Mouse (Mus musculus): ENCODE data around the gene Trrap.

The Trrap gene

DNA sequence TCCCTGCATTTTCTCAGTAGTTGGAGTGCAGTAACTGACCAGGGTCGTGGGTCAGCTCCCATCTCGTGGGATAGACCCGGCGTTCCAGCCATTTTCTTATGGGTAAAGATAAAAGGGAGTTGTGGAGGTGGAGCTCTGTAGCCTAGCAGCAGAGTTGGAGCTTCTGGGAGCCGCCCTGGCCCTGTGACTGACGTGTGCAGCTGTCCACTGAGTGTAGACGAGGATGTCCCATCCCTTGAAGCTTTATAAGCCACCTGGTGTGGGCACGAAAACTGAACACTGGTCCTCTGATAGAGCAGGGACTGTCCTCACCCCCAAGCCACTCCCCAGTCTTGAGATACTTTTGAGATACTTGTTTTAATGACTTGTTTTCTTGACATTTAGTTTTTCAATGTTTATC, 13.1 kb downstream of the Trrap start:
- no peak for DNase-seq (ENCODE audit: low read depth, low spot score)

DNA sequence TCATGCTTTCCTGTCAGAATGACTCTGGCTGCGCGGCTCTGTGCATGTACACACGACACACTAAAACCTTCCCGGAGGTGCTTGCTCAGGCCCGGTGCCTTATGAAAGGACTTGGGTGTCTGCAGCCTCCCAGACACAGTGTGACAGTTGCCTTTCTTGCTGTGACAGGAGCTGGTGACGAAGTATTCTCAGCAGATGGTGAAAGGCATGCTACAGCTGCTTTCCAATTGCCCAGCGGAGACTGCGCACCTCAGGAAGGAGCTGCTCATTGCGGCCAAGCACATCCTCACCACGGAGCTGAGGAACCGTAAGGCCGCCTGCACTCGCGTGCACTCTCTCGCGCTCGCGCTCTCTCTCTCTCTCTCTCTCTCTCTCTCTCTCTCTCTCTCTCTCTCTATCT, 18.9 kb downstream of the Trrap start:
- no peak for DNase-seq (ENCODE audit: low read depth, low spot score)

DNA sequence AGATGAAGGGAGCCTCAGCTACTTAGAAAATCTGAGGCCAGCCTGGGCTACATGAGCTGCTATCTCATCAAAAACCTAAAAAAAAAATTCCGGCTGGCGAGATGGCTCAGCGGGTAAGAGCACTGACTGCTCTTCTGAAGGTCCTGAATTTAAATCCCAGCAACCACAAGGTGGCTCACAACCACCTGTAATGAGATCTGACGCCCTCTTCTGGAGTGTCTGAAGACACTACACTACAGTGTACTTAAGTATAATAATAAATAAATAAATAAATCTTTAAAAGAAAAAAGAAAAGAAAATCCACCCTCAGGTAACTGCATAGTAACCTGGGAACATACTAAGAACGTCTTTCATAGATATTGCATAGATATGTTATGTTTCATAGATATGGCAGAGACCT, 25.8 kb downstream of the Trrap start:
- no peak for DNase-seq (ENCODE audit: low read depth, low spot score)

DNA sequence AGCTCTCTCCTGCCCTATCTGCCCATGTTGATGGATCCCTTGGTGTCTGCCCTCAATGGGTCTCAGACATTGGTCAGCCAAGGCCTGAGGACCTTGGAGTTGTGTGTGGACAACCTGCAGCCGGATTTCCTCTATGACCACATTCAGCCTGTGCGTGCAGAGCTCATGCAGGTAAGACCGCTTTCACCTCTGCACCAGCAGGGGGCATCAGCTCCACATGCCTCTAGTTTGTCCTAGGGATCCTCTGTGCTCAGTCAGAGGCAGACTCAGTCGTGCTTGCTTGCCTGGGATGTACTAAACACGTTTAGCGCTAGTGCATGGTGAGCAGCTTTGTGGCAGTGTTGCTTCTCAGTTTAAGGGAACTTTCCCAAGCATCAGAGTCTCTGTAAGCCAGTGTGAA, 27.2 kb downstream of the Trrap start:
- DNase-seq (ENCODE audit: low read depth, low spot score) = no peak

DNA sequence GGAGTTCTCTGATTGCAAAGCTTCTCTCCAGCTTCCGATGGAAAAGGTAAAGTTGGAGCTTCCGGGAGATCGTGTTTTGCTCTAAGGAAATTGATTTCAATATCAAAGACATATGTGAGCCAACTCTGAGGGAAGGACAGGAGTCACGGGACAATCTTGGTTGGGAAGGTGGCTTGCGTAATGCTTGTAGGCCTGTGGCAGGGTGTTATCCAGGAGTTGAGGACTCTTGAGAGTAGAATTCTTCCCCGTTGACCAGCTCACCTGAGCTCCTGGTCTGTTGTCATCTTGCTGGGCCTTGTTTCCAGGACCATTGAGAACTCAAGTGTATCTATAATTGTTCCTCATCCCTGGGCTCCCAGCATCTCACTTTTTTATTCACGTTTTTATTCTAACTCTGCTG, 29.6 kb downstream of the Trrap start:
- DNase-seq (ENCODE audit: low read depth, low spot score) = no peak

DNA sequence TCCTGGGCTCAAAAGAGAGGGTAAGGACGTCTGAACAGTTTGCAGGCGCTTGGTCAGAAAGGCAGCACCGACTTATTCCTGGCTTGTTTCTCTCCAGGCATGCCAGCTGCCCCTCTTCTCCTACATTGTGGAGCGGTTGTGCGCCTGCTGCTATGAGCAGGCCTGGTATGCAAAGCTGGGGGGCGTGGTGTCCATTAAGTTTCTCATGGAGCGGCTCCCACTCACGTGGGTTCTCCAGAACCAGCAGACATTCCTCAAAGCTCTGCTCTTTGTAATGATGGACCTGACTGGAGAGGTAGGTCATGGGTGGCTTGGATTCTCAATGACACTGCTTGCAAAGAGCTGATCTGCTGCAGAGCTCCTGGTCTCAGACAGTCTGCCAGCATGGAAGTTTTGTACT, 35.5 kb downstream of the Trrap start:
- no peak for DNase-seq (ENCODE audit: low read depth, low spot score)

DNA sequence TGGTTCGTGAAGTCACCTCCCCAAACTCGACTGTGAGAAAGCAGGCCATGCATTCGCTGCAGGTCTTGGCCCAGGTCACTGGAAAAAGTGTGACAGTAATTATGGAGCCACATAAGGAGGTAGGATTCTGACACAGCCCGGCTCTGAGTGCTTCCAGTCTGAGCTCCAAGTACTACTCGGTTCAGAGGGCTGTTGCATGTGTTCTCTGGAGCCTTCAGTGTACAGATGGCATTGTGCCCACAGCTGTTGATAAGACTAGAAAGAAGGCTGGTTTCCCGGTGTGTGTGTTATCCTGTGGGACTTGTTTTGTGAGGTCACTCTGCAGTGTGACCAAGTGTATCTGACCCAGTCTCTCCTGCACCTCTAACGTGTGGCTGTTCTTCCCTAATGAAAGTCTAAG, 36.6 kb downstream of the Trrap start:
- DNase-seq (ENCODE audit: low read depth, low spot score) = no peak

DNA sequence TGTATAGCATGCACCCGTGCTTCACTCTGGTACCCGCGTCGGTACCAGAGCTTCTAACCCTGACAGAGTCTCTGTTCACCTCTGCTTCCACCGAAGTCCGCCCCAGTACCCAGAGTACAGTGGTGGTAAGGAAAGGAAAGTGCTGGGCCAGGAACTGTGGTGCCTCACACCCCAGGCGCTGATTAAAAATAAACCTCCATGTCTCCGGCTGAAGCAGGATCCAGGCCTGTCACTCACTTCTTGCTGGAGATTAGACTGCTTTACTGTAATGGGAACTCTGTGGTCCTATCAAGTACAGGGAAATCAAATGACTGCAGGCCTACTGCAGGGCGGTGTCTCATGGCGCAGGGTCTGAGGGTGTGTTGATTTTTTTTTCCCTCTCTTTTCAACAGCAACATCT, 39.4 kb downstream of the Trrap start:
- DNase-seq (ENCODE audit: low read depth, low spot score) = no peak

DNA sequence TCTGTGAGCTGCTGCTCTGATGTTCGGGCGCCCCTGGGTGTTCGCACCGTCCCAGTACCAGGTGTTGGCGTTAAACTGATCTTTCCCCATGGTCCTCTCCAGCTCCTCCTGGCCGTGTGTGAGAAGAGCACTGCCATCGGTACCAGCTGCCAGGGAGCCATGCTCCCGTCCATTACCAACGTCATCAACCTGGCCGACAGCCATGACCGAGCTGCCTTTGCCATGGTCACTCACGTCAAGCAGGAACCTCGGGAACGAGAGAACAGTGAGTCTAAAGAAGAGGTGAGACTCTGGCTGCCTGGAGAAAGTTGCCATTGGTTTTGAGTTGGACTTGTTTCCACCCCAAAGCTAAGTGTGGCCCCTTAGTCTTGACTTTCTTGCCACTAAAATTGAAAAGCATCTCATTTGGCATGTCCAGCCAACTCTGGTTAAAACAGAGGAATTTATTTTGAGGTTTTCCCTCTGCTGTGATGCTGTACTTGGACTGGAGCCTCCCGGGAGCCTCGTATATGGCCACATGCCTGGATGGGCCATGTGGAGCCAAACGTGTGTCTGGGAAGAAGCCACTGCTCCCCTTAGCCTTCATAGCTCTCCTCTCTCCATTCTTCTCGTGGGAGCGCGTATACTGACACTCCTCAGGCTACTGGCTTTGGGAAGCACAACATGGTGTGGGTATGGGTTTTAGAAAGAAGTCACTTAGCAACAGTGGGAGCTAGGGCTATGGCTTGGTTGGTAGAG, 61.0 kb downstream of the Trrap start:
- DNase-seq (ENCODE audit: low read depth, low spot score) = peak; percentile 39

DNA sequence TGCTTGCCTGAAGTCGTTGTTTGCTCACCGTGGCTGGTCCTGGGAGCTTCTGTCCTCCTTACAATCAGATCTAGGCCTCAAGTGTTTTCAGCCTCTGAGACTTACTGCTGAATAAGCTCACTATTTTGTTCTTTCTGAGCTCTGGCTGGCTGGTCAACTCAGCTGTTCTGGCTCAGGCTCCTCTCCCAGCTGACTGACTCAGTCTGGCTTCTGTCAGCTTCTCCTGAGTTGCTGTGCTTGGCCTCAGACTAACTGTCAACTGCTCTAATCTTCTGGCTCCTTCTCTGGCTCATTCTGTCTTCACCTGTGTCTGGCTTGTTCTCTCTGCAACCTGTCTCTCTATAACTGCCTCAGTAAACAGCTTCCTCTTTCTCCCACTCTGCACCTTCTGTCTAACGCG, 62.1 kb downstream of the Trrap start:
- no peak for DNase-seq (ENCODE audit: low read depth, low spot score)

DNA sequence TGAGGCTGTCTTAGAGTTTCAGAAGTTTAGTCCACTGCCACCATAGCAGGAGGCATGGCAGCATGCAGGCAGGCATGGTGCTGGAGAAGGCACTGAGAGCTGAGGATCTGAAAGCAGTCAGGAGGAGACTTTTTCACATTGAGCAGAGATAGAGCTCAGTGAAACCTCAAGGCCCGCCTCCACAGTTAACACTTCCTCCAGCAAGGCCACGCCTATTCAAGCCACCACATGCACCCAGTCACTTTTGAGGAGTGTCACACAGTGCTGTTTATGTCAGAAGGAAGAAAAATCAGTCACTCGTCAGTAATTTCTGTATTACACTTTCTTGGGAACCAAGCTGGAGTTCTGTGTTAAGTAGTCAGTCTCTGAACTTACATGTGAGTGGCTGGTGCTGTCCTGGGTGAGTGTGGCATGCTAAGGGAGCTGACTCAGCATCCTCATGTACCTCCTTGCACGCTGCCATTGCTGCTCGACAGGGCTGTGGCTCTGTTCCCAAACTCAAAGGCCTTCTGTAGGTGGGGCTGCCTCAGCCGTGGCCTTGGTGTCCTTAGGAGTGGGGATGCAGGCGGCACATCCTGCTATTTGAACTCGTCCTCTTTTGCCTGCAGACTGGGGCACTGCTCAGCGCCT, 64.4 kb downstream of the Trrap start:
- no peak for DNase-seq (ENCODE audit: low read depth, low spot score)

DNA sequence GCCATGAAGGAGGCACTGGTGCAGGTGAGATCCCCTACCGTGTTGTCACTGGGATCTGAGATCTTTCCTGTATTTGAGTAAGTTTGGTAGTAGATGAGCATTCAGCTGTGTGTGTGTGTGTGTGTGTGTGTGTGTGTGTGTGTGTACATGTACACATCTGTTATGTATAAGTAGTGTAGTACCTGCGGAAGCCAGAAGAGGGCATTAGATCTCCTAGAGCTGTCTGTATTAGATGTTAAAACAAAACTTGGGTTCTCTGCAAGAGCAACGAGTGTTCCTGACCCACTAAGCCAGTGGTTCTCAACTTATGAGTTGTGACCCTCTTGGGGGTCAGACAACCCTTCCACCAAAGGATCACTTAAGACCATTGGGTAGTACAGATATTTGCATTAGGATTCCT, 68.6 kb downstream of the Trrap start:
- DNase-seq (ENCODE audit: low read depth, low spot score) = no peak

DNA sequence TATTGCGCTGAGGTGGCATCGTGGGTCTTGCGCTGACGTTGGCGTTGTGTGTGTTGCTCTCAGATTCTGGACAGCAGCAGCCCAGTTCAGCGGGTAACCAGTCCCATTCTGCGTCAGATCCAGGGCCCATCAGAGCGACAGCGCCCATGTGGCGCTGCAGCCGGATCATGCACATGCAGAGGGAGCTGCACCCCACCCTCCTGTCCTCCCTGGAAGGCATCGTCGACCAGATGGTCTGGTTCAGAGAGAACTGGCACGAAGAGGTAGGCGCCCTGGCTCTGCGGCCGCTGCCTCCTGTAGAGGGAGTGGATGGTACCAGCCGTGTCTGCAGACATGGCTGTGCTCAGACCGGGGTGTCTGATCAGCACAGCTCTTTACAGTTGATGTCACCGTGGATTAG, 77.8 kb downstream of the Trrap start:
- DNase-seq (ENCODE audit: low read depth, low spot score) = no peak

DNA sequence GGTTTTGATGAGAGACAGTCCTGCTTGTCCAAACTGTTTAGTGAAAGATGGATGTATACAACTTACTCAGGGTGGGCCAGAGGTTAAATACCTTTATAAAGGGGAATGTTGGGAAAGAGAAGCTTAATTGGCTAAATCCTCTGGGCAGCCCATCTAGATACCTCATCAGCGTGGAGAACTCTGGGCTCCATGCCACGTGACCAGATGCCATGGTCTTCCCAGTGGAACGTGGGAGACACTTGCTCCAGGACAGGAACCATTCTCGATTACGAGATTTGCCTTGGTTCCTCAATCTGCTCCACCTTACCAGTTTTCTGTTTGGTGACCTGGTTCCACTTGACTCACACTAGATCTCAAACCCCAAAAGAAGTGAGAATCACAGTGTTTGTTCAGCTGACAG, 81.2 kb downstream of the Trrap start:
- no peak for DNase-seq (ENCODE audit: low read depth, low spot score)

DNA sequence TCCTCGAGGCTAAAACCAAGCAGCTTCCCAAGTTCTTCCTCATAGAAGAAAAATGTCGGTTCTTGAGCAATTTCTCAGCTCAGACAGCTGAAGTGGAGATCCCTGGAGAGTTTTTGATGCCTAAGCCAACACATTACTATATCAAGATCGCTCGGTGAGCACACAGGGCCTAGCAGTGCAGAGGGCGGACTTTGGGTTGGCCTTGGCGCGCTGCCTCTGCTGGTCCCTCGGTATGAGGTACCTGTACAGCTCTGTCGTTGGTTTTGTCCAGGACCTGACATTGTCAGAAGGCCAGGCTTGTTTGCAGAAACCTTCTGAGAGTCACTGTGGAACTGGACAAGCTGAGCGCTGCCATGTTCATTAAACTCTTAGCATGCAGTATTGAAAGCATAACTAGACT, 82.4 kb downstream of the Trrap start:
- peak; percentile 42 for DNase-seq (ENCODE audit: low read depth, low spot score)

DNA sequence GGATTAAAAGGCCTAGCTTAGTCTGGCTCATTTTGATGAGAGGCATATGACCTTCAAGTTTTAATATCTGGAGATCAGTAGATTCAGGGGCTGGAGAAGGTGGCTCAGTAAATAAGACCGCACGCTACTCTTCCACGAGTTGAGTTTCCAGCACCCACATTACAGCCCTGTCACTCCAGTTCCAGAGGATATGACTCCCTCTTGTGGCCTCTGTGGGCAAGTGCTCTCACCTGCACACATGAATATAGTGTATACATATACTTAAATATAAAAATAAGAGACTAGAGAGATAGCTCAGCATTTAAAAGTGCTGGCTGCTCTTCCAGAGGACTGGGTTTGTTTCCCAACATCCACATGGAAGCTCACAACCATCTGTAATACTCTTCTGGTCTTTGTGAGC, 84.3 kb downstream of the Trrap start:
- no peak for DNase-seq (ENCODE audit: low read depth, low spot score)

DNA sequence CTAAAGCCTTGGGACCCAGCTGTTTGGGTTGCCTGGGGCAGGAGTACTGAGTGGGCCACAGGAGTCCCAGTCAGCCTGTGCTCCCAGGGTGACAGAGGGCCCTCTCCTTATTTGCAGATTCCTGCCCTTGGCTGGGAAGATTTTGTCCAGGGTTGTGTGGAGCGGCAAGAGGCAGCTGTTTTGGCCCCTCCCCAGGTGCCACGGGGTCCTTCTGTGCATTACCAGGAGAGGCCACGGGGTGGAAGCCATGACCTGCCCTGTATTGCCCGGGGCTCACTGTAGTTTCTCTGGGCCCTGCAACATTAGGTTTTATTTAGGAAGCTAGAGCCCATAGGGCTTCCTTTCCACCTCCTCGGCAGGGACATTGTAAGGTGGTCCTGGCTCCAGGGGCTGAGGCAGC, 86.4 kb downstream of the Trrap start:
- DNase-seq (ENCODE audit: low read depth, low spot score) = no peak

DNA sequence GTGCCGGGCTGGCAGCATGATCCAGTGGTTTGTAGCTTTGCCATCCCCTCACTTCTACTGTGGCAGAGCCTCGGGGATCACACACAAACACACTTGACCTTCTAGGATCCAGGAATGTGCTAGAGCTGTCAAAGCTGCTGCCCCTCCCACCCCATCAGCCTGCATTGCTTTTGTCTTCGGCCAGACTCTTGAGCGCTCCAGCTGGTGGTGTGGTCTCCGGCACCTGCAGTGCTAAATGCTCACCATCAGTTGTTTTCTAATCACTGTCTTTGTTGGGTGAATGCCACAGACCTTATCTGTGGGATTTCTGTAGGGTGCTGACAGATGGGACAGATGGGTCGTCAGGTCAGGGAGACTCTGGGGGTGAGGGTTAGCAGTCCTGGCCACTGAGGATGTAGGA, 88.4 kb downstream of the Trrap start:
- DNase-seq (ENCODE audit: low read depth, low spot score) = no peak

DNA sequence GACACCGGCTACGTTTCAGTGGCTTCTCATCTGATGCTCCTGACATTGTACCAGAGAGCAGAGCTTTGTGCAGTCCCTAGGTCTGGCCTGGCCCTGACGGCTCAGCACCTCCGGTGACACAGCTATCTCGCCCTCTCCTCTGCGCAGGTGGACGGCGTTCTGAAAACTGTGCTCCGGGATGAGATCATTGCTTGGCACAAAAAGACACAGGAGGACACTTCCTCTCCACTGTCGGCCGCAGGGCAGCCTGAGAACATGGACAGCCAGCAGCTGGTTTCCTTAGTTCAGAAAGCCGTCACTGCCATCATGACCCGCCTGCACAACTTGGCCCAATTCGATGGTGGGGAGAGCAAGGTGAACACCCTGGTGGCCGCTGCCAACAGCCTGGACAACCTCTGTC, 91.0 kb downstream of the Trrap start:
- no peak for DNase-seq (ENCODE audit: low read depth, low spot score)

DNA sequence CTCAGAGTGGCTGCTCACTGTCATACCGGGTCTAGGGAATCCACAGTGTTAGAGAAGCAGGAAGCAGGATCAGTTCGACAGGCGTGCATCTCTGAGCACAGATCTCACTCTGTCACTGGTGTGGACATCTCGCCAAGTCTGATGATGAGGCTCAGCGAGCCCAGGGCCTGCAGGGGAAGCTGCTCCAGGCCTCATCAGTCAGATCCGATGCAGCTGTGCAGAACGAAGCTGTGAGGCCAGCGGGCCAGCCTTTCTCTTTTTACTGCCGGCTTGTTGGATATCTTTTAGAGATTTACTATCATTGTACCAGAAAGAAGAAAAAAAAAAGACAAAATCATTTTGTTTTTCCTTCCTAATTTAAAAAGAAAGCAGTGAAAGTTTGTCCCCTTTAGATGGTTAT, 91.8 kb downstream of the Trrap start:
- no peak for DNase-seq (ENCODE audit: low read depth, low spot score)

DNA sequence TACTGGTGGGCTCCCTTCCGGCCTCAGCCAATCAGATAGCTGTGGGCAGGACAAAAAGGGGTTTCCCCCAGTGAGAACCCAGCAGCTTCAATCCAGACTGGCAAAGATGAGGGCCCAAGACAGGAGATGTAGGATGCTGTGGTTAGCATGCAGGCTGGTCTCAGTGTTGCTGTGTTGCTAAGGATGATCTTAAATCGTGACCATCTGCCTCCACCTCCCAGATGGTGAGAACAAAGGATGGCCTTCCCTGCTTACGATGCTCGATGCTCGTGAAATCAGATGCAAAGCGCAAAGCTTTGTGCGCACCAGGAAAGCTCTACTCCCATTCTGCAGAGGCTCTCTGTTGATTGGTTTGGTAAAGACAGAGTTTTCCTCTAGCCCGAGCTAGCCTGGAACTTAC, 93.4 kb downstream of the Trrap start:
- DNase-seq (ENCODE audit: low read depth, low spot score) = no peak

DNA sequence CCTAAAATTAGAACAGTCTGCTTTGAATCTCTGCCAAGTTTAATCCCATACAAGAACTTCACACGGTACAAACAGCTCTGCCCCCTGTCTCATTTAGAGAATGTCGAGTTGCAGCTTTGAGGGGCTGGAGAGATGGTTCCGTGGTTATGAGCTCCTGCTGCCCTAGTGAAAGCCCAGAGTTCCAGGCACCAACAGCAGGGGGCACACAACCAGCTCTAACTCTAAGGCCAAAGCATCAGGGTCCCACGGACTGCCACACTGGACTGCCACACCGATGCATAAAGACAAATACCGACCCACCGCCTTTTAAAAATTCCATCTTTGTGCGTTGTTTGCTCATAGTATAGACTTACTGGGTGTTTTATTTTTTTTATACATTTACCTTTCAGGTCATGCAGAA, 99.4 kb downstream of the Trrap start:
- no peak for DNase-seq (ENCODE audit: low read depth, low spot score)

DNA sequence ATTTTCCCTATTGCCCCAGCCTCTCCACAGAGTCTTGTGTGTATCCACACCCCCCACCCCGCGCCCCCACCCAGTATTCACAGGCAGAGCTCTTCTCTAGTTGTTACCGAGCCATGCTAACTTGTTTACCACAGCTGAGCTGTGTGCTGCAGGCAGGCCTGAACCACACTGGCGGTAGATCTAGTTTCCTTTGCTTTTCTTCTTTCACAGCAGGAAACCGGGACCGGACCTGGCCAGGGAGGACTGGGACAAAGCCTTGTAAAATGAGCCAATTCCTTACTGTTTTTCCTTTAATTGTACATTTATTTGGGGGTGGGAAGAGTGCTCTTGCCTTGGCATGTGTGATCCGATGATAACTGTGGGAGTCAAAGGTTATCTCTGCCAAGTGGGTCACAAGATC, 101.9 kb downstream of the Trrap start:
- no peak for DNase-seq (ENCODE audit: low read depth, low spot score)

DNA sequence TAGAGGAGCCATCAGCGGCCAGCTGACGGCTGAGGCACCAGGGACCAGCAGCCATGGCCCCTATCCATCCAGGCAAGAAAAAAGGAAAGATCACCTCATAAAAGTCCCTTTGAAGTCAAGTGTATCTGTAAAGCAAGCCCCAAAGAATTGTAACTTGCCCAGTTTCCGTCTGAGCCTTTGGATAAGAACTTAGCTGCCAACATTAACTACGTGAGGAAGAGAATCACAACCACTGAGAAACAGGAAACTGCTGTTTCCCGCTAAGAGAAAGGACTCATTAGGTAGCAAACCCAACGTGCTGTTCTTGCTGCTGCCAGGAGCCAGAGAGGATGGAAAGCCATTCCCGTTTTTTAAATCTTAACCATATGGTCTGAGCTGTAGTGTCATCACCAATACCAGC, 103.2 kb downstream of the Trrap start:
- DNase-seq (ENCODE audit: low read depth, low spot score) = no peak
